Mouse (Mus musculus): Measurements from ENCODE around the gene Lce1a2.
A peak's percentile ranks its signal among the peaks of the same experiment; 100 is the strongest.

Lce1a2 gene

DNA sequence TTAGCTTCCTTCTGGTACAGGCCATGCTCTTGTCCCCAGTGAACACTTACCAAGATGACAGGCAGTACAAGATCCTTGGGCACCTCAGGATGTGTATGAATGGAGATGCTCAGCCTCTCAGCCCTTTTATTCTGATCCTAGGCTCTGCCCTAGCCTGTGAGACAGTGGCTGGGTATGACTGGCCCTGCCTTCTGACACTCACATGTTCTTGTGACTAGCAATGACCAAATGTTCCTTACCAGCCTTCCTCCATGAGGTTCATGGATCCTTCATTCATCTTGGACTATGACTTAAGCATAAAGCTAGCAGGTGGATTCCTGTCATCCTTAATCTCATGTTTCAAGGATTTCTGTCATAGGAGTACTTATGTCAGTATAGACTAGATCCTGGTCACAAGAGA lies at the start of gene Lce1a2:
Lce1a2 (minus strand) TSS at position 101 of the 400 bp plus-strand sequence.
- DNase-seq: no peak

DNA sequence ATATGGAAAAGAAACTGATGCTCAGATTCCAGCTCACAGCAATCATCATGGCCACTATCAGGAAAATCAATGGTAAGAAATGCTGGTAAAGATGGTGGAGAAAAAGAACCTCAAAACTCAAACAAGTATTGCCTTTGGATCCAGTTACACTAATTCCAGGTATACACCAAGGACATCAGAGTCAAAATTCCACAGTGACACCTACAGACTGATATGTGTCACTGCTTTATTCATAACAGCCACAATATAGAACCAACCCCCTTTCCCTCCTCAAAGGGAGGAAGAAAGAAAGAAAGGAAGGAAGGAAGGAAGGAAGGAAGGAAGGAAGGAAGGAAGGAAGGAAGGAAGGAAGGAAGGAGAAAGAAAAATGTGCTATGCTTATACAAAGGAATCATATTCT lies 45.0 kb upstream of the Lce1a2 start:
- DNase-seq: no peak

DNA sequence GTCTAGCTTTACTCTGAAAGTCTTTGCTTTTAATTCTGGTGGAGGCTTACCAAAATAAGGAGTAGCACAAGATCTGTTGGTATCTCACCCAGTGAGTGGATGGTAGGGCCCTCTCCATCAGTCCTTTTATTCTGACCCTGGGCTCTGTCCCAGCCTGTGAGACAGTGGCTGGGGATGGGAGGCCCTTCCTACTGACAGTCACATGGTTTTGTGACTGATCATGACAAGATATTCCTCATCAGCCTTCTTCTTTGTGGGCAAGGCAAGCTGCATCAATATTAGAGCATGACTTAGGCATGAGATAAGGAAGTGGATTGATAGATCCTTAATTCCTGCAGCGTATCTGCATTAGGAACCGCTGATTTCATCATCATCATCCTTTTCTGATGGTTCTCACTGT lies 38.9 kb upstream of the Lce1a2 start, which contains the start of gene Lce1e:
Lce1e (minus strand) TSS at position 101 of the 400 bp plus-strand sequence.
- no peak for DNase-seq

DNA sequence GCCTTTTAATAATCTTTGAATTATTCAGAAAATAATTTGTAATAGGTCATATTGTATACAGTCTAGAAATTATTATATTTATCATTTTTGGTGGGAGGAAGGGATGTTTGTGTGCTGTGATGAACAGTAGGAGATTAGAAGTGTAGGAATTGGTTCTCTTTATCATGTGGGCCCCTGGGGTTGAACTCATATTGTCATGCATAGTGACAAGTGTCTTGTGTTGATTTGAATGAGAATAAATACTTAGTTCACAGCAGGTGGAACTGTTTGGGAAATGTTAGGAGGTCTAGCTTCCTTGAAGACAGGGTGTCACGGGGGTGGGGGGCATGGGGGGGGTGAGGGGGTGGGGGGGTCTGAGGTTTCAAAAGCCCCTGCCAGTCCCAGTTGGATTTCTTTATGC lies 24.5 kb upstream of the Lce1a2 start:
- DNase-seq: no peak

DNA sequence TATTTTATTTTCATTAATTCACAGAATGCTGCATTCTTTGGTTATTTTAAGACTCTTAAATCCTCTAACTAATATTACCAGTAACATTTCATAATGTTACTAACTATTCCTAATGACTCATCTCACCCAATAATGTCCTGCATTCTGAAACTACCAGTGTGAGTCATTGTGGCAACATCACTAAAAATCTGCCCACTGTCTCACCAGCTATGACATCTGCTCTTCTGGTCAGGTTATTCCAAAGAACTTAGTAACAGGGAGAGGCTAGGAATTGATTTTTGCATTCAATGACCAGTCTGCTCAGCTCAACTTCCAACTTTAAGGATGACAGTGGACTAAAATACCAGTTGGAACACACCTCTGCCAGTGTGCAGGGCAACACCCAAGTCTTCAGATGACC lies 21.6 kb upstream of the Lce1a2 start:
- no peak for DNase-seq

DNA sequence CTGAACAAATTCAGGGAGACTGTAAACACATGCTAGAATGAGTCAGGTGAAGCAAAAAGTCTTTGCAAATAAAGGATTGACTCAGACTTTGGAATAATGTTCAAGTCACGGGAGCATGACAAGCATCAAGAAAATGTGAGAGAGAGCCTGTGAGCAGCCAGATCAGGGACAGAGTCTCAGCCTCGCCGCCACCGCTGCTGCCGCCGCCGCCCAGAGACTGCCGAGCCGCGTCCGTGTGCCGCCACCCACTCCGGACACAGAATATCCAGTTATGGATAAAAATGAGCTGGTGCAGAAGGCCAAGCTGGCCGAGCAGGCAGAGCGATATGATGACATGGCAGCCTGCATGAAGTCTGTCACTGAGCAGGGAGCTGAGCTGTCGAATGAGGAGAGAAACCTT lies 19.0 kb upstream of the Lce1a2 start:
- peak; percentile 15 to 40 for DNase-seq

DNA sequence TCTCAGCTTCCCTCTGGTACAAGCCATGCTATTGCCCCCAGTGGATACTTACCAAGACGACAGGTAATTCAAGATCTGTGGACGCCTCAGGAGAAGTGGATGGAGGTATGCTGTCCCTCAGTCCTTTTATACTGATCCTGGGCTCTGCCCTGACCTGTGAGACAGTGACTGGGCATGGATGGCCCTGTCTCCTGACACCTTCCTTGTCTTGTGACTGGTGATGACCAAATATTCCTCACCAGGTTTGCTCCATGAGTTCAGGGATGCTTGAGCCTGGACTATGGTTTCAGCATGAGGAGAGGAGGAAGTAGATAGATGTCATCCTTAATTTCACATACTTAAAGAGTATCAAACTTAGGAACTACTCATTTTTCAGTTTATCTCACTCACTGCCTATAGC lies 17.0 kb upstream of the Lce1a2 start, which contains the start of gene Lce1d:
Lce1d (minus strand) TSS at position 101 of the 400 bp plus-strand sequence.
- DNase-seq: no peak

DNA sequence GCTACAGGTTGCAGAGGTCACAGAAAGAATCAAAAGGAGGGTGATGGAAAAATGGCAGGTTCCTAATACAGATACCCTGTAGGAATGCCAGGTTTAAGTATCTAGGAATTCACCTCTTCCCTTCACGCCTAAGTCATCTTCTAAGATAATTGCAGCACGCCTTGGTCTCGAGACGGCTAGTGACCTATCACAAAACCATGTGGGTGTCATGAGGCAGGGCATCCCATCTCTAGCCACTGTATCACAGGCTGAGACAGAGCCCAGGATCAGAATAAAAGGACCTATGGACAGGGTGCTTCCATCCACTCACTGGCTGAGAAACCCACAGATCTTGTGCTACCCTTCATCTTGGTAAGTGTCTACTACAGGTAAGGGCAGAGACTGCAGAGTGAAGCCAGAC lies 8.8 kb upstream of the Lce1a2 start, which contains the start of gene Lce1c:
Lce1c (plus strand) TSS at position 301 of the 400 bp plus-strand sequence.
- no peak for DNase-seq

DNA sequence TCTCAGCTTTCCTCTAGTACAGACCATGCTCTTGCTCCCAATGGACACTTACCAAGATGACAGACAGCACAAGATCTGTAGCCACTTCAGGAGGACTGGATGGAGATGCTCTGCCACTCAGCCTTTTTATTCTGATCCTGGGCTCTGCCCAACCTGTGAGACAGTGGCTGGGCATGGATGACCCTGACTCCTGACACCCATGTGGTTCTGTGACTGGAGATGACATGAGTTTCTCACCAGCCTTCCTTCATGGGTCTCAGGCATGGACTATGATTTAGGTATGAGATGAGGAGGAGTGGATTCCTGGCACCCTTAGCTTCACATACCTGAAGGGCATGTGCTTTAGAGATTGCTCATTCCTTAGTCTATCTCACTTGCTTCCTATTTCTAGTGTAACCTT lies 13.3 kb downstream of the Lce1a2 start, which contains the start of gene Lce1b:
Lce1b (minus strand) TSS at position 101 of the 400 bp plus-strand sequence.
- no peak for DNase-seq

DNA sequence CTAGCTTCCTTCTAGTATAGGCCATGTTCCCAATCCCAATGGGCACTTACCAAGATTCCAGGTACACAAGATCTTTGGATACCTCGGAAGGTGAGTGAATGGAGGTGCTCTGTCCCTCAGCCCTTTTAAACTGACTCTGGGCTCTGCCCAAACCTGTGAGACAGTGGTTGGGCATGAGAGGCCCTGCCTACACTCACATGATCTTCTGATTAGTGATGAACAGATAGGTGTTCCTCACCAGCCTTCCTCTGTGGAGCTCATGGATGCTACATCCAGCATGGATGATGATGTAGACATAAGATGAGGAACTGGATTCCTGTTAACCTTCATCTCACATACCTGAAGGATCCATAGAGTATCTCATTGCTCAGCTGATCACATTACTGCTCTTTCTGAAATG lies 21.9 kb downstream of the Lce1a2 start, which contains the start of gene Lce1a1:
Lce1a1 (minus strand) TSS at position 101 of the 400 bp plus-strand sequence.
- DNase-seq: no peak

DNA sequence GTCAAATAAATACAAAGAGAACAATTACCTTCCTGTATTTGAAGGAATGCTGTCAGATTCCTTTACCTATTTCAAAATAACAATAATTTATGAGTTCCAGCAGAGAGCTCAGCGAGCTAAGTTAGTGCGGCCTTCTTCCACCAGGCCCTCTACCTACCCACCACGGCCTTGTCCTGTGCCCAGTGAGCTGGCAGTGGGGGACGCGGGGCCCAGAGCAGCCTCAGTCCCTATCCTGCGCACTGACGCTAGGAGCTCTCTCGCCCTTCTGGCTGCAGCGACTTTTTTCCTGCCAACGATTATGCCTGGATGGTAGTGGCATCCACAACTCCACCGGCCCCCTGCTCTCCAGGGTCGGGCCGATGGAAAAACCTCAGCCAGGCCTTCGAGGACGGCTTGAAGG lies 30.3 kb downstream of the Lce1a2 start:
- DNase-seq: no peak

DNA sequence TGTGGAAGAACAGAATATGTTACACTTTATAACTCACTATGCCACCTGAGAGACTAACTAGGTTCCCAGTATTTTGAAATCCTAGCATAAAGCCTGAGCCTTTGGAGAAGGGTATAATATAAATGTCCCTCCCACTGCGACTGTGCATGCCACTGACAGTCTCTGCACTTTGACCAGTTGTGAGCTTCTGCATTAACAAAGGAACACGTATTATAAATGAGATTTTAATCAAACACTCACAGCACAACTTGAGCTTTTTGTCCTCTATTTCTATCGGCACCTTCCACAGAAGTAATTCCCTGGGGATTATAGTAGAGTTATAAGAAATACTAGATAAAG lies 31.5 kb downstream of the Lce1a2 start:
- DNase-seq: no peak

DNA sequence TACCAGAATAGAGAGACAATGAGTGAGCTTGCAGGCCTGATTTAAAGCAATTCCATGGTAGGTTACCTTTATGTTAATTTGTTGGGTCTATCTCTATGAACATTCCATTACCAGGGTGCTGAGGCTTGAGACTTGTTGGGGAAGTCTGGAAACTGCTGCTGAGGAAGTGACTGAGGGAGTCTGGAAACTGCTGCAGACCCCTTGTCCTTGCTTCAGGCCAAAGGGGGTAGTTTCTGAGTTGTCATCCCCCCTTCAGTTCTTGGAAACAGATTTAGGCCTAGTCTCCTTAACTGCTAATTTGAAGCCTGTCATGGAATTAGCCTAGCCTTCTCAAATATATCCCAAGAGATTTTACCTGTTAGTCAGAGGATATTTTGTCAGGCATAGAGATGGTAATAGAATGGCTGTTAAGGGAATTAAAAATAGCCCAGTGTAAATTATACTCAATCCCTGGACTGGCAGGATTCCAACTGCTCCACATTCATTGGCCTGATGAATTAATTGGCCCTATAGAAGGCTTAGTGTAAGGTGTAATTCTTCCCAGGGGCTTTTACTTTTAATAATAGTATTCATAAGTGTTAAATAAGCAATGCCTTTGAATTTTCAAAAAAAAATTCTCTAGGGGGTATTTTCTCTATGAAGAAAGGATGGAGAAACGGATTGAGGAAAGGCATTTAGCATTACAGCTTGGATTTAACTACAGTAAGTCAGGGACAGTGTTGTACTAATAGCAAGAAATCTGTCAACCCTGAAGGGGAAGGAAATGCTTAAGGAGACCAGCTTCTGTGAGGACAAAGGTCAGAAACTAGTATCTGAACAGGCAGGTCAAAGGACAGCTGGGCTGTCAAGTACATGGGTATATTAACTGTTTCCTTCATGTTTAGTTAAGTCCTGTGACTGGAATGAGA lies 32.1 kb downstream of the Lce1a2 start:
- peak; percentile 29 to 53 for DNase-seq

DNA sequence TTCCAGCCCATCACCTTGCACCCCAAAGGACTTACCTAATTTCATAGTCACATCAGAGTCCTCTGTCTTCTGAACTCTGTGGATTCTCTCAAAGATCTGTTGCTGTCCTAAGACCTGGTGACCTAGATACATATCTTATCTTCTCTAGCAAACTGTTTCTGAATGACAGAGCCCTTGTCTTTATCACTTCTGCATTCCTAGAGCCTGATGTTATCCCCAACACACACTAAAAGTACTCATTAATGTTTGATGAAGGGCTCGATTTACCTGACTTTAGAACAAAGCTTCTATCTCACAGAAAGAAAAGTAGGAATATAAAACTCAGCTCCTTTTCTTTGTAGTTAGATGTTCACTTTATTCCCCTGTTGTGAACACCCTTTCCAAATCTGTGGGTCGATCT lies 48.6 kb downstream of the Lce1a2 start, which contains the start of gene Lce6a:
Lce6a (minus strand) TSS at position 101 of the 400 bp plus-strand sequence.
- no peak for DNase-seq
